Mouse (Mus musculus) CH12.LX (cell line): ENCODE measurements around the gene Clec12a.

ENCODE experiments used
- CTCF ChIP-seq, 2 experiments: IDR thresholded peaks in 1 of 2; conservative IDR thresholded peaks in 1 of 2; 2 replicates each; pipeline ENCODE4 v1.5.1; 2011 to 2012; ENCODE audit warnings: low read depth in 2 of 2, low read length in 2 of 2, improper control_type of control experiment in 1 of 2, inconsistent platforms in 1 of 2, mild to moderate bottlenecking in 1 of 2, moderate library complexity in 1 of 2
- EP300 ChIP-seq: IDR thresholded peaks from 2 replicates; pipeline ENCODE4 v1.6.1; 2011; ENCODE audit warnings: low read length, improper control_type of control experiment
- ETS1 ChIP-seq: conservative IDR thresholded peaks from 2 replicates; pipeline ENCODE4 v1.6.1; 2012; ENCODE audit warnings: low read depth, mild to moderate bottlenecking, inconsistent platforms, low read length, improper control_type of control experiment, moderate library complexity
- IRF4 ChIP-seq: IDR thresholded peaks from 2 replicates; pipeline ENCODE4 v1.6.1; 2014; ENCODE audit warnings: low read depth, mild to moderate bottlenecking, inconsistent platforms, low read length, improper control_type of control experiment
- MAX ChIP-seq: IDR thresholded peaks from 2 replicates; pipeline ENCODE4 v1.6.1; 2011; ENCODE audit warnings: low read length, improper control_type of control experiment
- NELFE ChIP-seq: IDR thresholded peaks from 2 replicates; pipeline ENCODE4 v1.6.1; 2011; ENCODE audit warnings: low read depth, low read length, improper control_type of control experiment
- POLR2A ChIP-seq: IDR thresholded peaks from 2 replicates; pipeline ENCODE4 v1.6.1; 2011; ENCODE audit warnings: low read depth, mild to moderate bottlenecking, improper control_type of control experiment, low read length
- SIN3A ChIP-seq: IDR thresholded peaks from 2 replicates; pipeline ENCODE4 v1.6.1; 2012; ENCODE audit warnings: low read length, improper control_type of control experiment, inconsistent platforms
- TBP ChIP-seq: conservative IDR thresholded peaks from 2 replicates; pipeline ENCODE4 v1.6.1; 2011; ENCODE audit warnings: low read depth, low read length, improper control_type of control experiment
- TCF12 ChIP-seq: IDR thresholded peaks from 2 replicates; pipeline ENCODE4 v1.6.1; 2014; ENCODE audit warnings: low read depth, mild to moderate bottlenecking, inconsistent platforms, low read length, improper control_type of control experiment
- ZC3H11A ChIP-seq: IDR thresholded peaks from 2 replicates; pipeline ENCODE4 v1.6.1; 2012; ENCODE audit warnings: low read depth, mild to moderate bottlenecking, inconsistent platforms, low read length, improper control_type of control experiment

DNA sequence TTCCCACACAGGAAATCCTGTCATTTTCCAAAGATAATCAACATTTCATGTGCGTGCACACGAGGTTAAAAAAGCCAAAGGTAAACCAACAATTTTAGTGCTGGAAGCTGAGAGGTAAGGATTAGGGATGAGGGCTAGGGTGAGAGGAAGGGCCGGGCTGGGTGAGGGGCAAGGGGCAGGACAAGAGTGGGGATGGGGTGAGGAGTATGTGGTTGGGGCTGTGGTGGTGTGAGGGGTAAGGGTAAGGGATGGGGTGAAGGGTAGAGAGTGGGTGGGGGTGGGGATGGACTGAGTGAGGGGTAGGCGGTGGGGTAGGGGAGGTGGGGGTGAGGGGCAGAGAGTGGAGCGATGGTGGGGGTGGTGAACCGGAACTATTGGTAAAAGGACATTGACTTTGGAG is 51.2 kb downstream of the Clec12a start:
- TF ChIP-seq CTCF (conservative IDR thresholded peaks at IDR 0.05 in 1 of 2, IDR thresholded peaks at IDR 0.05 in 1 of 2; ENCODE audit: low read depth in 2 of 2, low read length in 2 of 2) (no peak), ETS1 (no peak), EP300 (no peak), POLR2A (no peak), NELFE (no peak), SIN3A (no peak), ZC3H11A (no peak), IRF4 (no peak), TCF12 (no peak), MAX (no peak), TBP (no peak)
